Mouse (Mus musculus): ENCODE measurements at regions not wholly inside any gene's neighbourhood (a gene's known extent, or its start where the extent isn't known, plus 50 kb on each side); places are given as distances from the start of the nearest gene placed in this dataset.

DNA sequence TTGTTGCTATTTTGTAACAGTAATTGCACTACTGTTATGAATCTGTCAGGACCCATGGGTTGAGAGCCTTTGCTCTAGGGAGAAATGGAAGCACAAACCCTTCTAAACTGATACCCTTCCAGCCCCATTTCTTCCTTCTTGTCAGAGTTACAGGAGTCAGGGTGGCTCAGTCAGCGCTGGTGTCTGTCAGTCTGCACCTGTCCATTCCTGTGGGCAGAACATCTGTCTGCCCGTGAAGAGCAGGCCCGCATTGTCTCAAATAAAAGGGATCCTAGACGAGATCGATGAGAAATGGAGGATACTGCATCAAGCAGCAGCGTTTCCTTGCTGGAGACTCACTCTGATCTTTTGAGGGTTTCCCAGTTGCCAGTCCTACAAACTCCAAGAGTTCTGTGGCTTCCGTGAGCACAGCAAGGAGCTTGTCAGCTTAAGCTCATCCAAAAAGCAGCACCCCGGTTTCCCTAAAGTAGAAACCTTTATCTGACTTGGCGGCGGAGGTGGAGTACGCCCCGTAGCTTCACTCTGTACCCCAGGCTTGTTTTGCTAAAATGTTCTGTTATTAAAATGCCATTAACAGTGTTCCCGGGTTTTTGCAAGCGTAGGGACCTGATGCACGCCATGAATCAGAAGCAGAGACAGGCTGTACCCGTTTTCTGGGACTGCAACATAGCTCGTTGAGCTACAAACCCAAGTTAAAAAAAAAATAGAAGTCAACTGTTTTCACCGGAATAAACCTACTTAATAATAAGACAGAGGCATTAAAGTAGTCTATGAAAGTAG lies 95.6 kb upstream of the Map1b start:
- TF ChIP-seq CTCF (IDR thresholded peaks at IDR 0.05; ENCODE audit: low read depth) (no peak), EP300 (IDR thresholded peaks at IDR 0.05; ENCODE audit: low read depth) (no peak)
